10 mouse cellular contexts compared by ENCODE assay signal in genomic region chr11:79054161-79055152, GRCm38 (mm10).
DNase-seq lines count a peak whose midpoint lies in the region; ATAC-seq and TF ChIP-seq lines count a peak whose summit lies in the region.
"Had no signal": no experiment of that assay in that cellular context is flagged by ENCODE, and none has a peak within 500 bp of the region (broad histone marks: within the 10 kb centered on the region; RNA-seq: fewer than 3 reads in every experiment).

No protein-coding gene starts in this region.

- H3K9me3 ChIP-seq in kidney, embryonic 14.5 days (ENCODE audit: control insufficient read depth, low read length): no peaks in the 10 kb centered on the region
- H3K9me3 ChIP-seq in heart, embryonic 14.5 days (ENCODE audit: control insufficient read depth, low read length): no peaks in the 10 kb centered on the region
- no peaks in the 10 kb centered on the region for H3K9me3 ChIP-seq in liver, postnatal 0 days (ENCODE audit: low read length)

- no peaks in the 10 kb centered on the region for H3K27me3 ChIP-seq in kidney, embryonic 14.5 days (ENCODE audit: control insufficient read depth, insufficient read depth, low read length)
- no peaks in the 10 kb centered on the region for H3K27me3 ChIP-seq in heart, embryonic 14.5 days (ENCODE audit: control insufficient read depth, insufficient read depth, low read length)
- H3K27me3 ChIP-seq in liver, postnatal 0 days (ENCODE audit: insufficient read depth, low read length): no peaks in the 10 kb centered on the region

- peak; percentile 15; the same call in 1 of the 2 replicates for TF ChIP-seq CTCF in liver, postnatal 0 days (IDR thresholded peaks at IDR 0.05; ENCODE audit: low read depth)

- ATAC-seq in kidney, embryonic 14.5 days (ENCODE audit: low FRiP score, low TSS enrichment): peak; percentile 70; the same call in 1 of the 2 replicates
- ATAC-seq in heart, embryonic 14.5 days (ENCODE audit: insufficient number of reproducible peaks, insufficient read depth, low FRiP score, low read depth): no peak
- ATAC-seq in liver, postnatal 0 days: peak; percentile 87
- ATAC-seq in cerebellum, adult (ENCODE audit: insufficient number of reproducible peaks, low FRiP score, low TSS enrichment): no peak

- H3K27ac ChIP-seq in kidney, embryonic 14.5 days (ENCODE audit: low read depth, low read length): peak overlapping the region; percentile 55; the same call in 1 of the 2 replicates
- H3K27ac ChIP-seq in heart, embryonic 14.5 days (replicated peaks in 1 of 2; ENCODE audit: control insufficient read depth in 1 of 2, insufficient read depth in 1 of 2, low read depth in 2 of 2, low read length in 2 of 2): peak overlapping the region; percentile 1 to 91; a peak in 3 of 4 replicates
- H3K27ac ChIP-seq in liver, postnatal 0 days (ENCODE audit: low read depth): peak overlapping the region; percentile 52

- no peak overlapping the region for H3K4me2 ChIP-seq in kidney, embryonic 14.5 days (replicated peaks; ENCODE audit: low read depth, low read length)
- H3K4me2 ChIP-seq in heart, embryonic 14.5 days (ENCODE audit: low read length): no peak overlapping the region
- H3K4me2 ChIP-seq in liver, postnatal 0 days (ENCODE audit: low read depth, low read length): no peak overlapping the region

- H3K4me1 ChIP-seq in kidney, embryonic 14.5 days (ENCODE audit: control insufficient read depth, insufficient read depth, low read length): peaks cover 18% of the 10 kb centered on the region
- H3K4me1 ChIP-seq in heart, embryonic 14.5 days (ENCODE audit: control insufficient read depth in 2 of 2, insufficient read depth in 2 of 2, low read length in 2 of 2): peaks cover 48 to 68% of the 10 kb centered on the region in 2 experiments
- H3K4me1 ChIP-seq in liver, postnatal 0 days (ENCODE audit: insufficient read depth): peaks cover 16% of the 10 kb centered on the region

- TF ChIP-seq EP300 in liver, postnatal 0 days (IDR thresholded peaks at IDR 0.05; ENCODE audit: low read depth): peak; percentile 65; the same call in 1 of the 2 replicates

- no peaks in the 10 kb centered on the region for H3K36me3 ChIP-seq in kidney, embryonic 14.5 days (ENCODE audit: control insufficient read depth, insufficient read depth, low read length)
- H3K36me3 ChIP-seq in heart, embryonic 14.5 days (ENCODE audit: control insufficient read depth, insufficient read depth, low read length): no peaks in the 10 kb centered on the region
- no peaks in the 10 kb centered on the region for H3K36me3 ChIP-seq in liver, postnatal 0 days (replicated peaks; ENCODE audit: insufficient read depth, low read length)

- 64% methylated on average over 9 of the region's 9 CpGs for WGBS in kidney, embryonic 14.5 days
- WGBS in heart, embryonic 14.5 days: 75% methylated on average over 9 of the region's 9 CpGs
- 63% methylated on average over 9 of the region's 9 CpGs for WGBS in liver, postnatal 0 days (ENCODE audit: insufficient replicate concordance)

- no peak for DNase-seq in kidney, postnatal 10 days
- DNase-seq in c-Kit-positive CD71-positive TER-119-negative erythroid progenitor cells, embryonic 14.5 days (ENCODE audit: low read depth): peak; percentile 49
- DNase-seq in liver, postnatal 0 days: no peak
- DNase-seq in yolk sac, embryonic 10.5 days (ENCODE audit: low spot score): no peak
- DNase-seq in layer of hippocampus, postnatal 36 days: no peak
- DNase-seq: cerebellum, adult 8-10 months; left cerebral cortex, postnatal 4 days had no signal

- H3K4me3 ChIP-seq in kidney, embryonic 14.5 days (ENCODE audit: low read length): no peak overlapping the region
- no peak overlapping the region for H3K4me3 ChIP-seq in heart, embryonic 14.5 days (ENCODE audit: control insufficient read depth in 1 of 2, insufficient read depth in 1 of 2, low read depth in 1 of 2, low read length in 2 of 2)
- H3K4me3 ChIP-seq in liver, postnatal 0 days (ENCODE audit: low read depth, low read length): no peak overlapping the region

- no peak overlapping the region for H3K9ac ChIP-seq in kidney, embryonic 14.5 days (ENCODE audit: low read depth, low read length)
- 0 out of 2 replicates have a peak overlapping the region, but pooled peaks have one; percentile 12 for H3K9ac ChIP-seq in heart, embryonic 14.5 days (ENCODE audit: low read length)
- H3K9ac ChIP-seq in liver, postnatal 0 days (replicated peaks): no peak overlapping the region

Comparison
In these comparisons a context has a peak if more than half of its experiments do, and no peak if none do; other contexts are left out.
1. ATAC-seq: peak in kidney, embryonic 14.5 days (single experiment) and liver, postnatal 0 days (single experiment); none in heart, embryonic 14.5 days (single experiment) and cerebellum, adult (single experiment).
2. Peak in every context shown above with its lines, with median percentiles within 50 percentile points of each other: H3K27ac ChIP-seq.